Mouse (Mus musculus): ENCODE data around the gene Nup85.
A peak's percentile ranks its signal among the peaks of the same experiment; 100 is the strongest.
"Not testable (repeated sequence)": the region's sequence is repeated elsewhere in the genome, so short reads cannot be mapped to it uniquely, and the experiment has no call there.

Nup85 gene

GRCm38 (mm10) chr11:115564064-115564809 is at the start of gene Nup85:
Gene Nup85 (plus strand): TSS chr11:115564434.
- peak; percentile 98 for DNase-seq (ENCODE audit: low read depth, low spot score)

- no peak for DNase-seq (ENCODE audit: low read depth, low spot score)
Observed at GRCm38 (mm10) chr11:115515021-115515420, 49.2 kb upstream of the Nup85 start.

- no peak for DNase-seq (ENCODE audit: low read depth, low spot score)
Observed at GRCm38 (mm10) chr11:115516942-115517341, 47.3 kb upstream of the Nup85 start.

GRCm38 (mm10) chr11:115518693-115519092 is 45.5 kb upstream of the Nup85 start:
- no peak for DNase-seq (ENCODE audit: low read depth, low spot score)

GRCm38 (mm10) chr11:115519581-115519980 is 44.7 kb upstream of the Nup85 start:
- DNase-seq (ENCODE audit: low read depth, low spot score) = no peak

GRCm38 (mm10) chr11:115520218-115520617 is 44.0 kb upstream of the Nup85 start:
- DNase-seq (ENCODE audit: low read depth, low spot score) = no peak

- DNase-seq (ENCODE audit: low read depth, low spot score) = no peak
Observed at GRCm38 (mm10) chr11:115521080-115521479, 43.2 kb upstream of the Nup85 start.

- no peak for DNase-seq (ENCODE audit: low read depth, low spot score)
Observed at GRCm38 (mm10) chr11:115522238-115522637, 42.0 kb upstream of the Nup85 start.

GRCm38 (mm10) chr11:115522703-115523102 is 41.5 kb upstream of the Nup85 start:
- no peak for DNase-seq (ENCODE audit: low read depth, low spot score)

GRCm38 (mm10) chr11:115526446-115526845 is 37.8 kb upstream of the Nup85 start:
- not testable (repeated sequence) for DNase-seq (ENCODE audit: low read depth, low spot score)

GRCm38 (mm10) chr11:115534759-115535371 is 29.4 kb upstream of the Nup85 start:
- DNase-seq (ENCODE audit: low read depth, low spot score) = peak; percentile 38

GRCm38 (mm10) chr11:115535401-115536037 is 28.7 kb upstream of the Nup85 start:
- DNase-seq (ENCODE audit: low read depth, low spot score) = peak; percentile 49

- peak; percentile 91 for DNase-seq (ENCODE audit: low read depth, low spot score)
Observed at GRCm38 (mm10) chr11:115536038-115536681, 28.1 kb upstream of the Nup85 start, which contains the start of gene Sumo2. Gene Sumo2 (minus strand): TSS chr11:115536276.

- DNase-seq (ENCODE audit: low read depth, low spot score) = peak; percentile 69
Observed at GRCm38 (mm10) chr11:115536856-115537568, 27.2 kb upstream of the Nup85 start.

- DNase-seq (ENCODE audit: low read depth, low spot score) = no peak
Observed at GRCm38 (mm10) chr11:115538045-115538444, 26.2 kb upstream of the Nup85 start.

GRCm38 (mm10) chr11:115543571-115543970 is 20.7 kb upstream of the Nup85 start:
- DNase-seq (ENCODE audit: low read depth, low spot score) = peak; percentile 38

- peak; percentile 54 for DNase-seq (ENCODE audit: low read depth, low spot score)
Observed at GRCm38 (mm10) chr11:115552783-115553182, 11.5 kb upstream of the Nup85 start.

GRCm38 (mm10) chr11:115555717-115556116 is 8.5 kb upstream of the Nup85 start:
- no peak for DNase-seq (ENCODE audit: low read depth, low spot score)

- peak; percentile 33 for DNase-seq (ENCODE audit: low read depth, low spot score)
Observed at GRCm38 (mm10) chr11:115563406-115563805, 828 bp upstream of the Nup85 start.

GRCm38 (mm10) chr11:115564961-115565360 is 727 bp downstream of the Nup85 start:
- DNase-seq (ENCODE audit: low read depth, low spot score) = peak; percentile 26

- no peak for DNase-seq (ENCODE audit: low read depth, low spot score)
Observed at GRCm38 (mm10) chr11:115579080-115579479, 14.8 kb downstream of the Nup85 start.

All from 3T3-L1 (cell line).